Mouse (Mus musculus) myocyte (in vitro differentiated cells): Measurements from ENCODE around the gene Ankib1. TPM values are rescaled to one million over a fixed set of nuclear protein-coding genes. Genes with fewer than 3 reads are reported as not detected.

ENCODE experiments used
- H3K27me3 ChIP-seq: one replicate; pipeline ENCODE4 v1.6.1; 2011; ENCODE audit not compliant: control insufficient read depth, insufficient read depth, insufficient read length
- H3K36me3 ChIP-seq: one replicate; pipeline ENCODE4 v1.6.1; 2011; ENCODE audit not compliant: control insufficient read depth, insufficient read depth
- H3K4me2 ChIP-seq: one replicate; pipeline ENCODE4 v1.6.1; 2011; ENCODE audit warnings: low read depth, control low read depth
- H3K4me3 ChIP-seq: one replicate; pipeline ENCODE4 v1.5.1; 2011; ENCODE audit warnings: mild to moderate bottlenecking, control low read depth, moderate library complexity
- H3K79me2 ChIP-seq: one replicate; pipeline ENCODE4 v1.6.1; 2011; ENCODE audit not compliant: control insufficient read depth, insufficient read depth
- H3ac ChIP-seq: one replicate; pipeline ENCODE4 v1.6.1; 2011; ENCODE audit not compliant: control insufficient read depth, insufficient read length
- CEBPB ChIP-seq: IDR thresholded peaks from 2 replicates; pipeline ENCODE4 v1.6.1; 2011; ENCODE audit warnings: mild to moderate bottlenecking, moderate library complexity; ENCODE audit not compliant: poor library complexity, insufficient read depth, severe bottlenecking
- E2F4 ChIP-seq: IDR thresholded peaks from one replicate; pipeline ENCODE4 v1.6.1; 2011; ENCODE audit warnings: mild to moderate bottlenecking, control low read depth, moderate library complexity; ENCODE audit not compliant: insufficient read depth
- MAX ChIP-seq: IDR thresholded peaks from one replicate; pipeline ENCODE4 v1.6.1; 2011; ENCODE audit warnings: low read depth, mild to moderate bottlenecking, control low read depth
- MYOD1 ChIP-seq, 3 experiments: IDR thresholded peaks; one replicate each; pipeline ENCODE4 v1.6.1; 2011; ENCODE audit warnings: control low read depth in 2 of 3, low read depth in 2 of 3, mild to moderate bottlenecking in 2 of 3, moderate library complexity in 1 of 3; ENCODE audit not compliant: insufficient read length in 2 of 3, control insufficient read depth in 1 of 3
- MYOG ChIP-seq, 3 experiments: IDR thresholded peaks; one replicate each; pipeline ENCODE4 v1.6.1; 2011; ENCODE audit warnings: control low read depth in 2 of 3, low read depth in 2 of 3, mild to moderate bottlenecking in 2 of 3; ENCODE audit not compliant: insufficient read length in 2 of 3, control insufficient read depth in 1 of 3, insufficient read depth in 1 of 3
- POLR2A ChIP-seq: IDR thresholded peaks from one replicate; pipeline ENCODE4 v1.6.1; 2011; ENCODE audit warnings: low read depth, mild to moderate bottlenecking, control low read depth, moderate library complexity; ENCODE audit not compliant: insufficient read length
- POLR2AphosphoS2 ChIP-seq: IDR thresholded peaks from one replicate; pipeline ENCODE4 v1.6.1; 2011; ENCODE audit warnings: low read depth, control low read depth; ENCODE audit not compliant: insufficient read length
- REST ChIP-seq: IDR thresholded peaks from one replicate; pipeline ENCODE4 v1.6.1; 2011; ENCODE audit warnings: mild to moderate bottlenecking, control low read depth, moderate library complexity; ENCODE audit not compliant: insufficient read depth, insufficient read length
- SRF ChIP-seq: IDR thresholded peaks from one replicate; pipeline ENCODE4 v1.6.1; 2011; ENCODE audit warnings: low read depth; ENCODE audit not compliant: control insufficient read depth, insufficient read length
- TCF12 ChIP-seq: IDR thresholded peaks from one replicate; pipeline ENCODE4 v1.6.1; 2011; ENCODE audit warnings: mild to moderate bottlenecking, control low read depth; ENCODE audit not compliant: poor library complexity, insufficient read depth, severe bottlenecking
- TCF3 ChIP-seq: IDR thresholded peaks from one replicate; pipeline ENCODE4 v1.6.1; 2011; ENCODE audit warnings: low read depth, control low read depth; ENCODE audit not compliant: insufficient read length
- USF1 ChIP-seq: IDR thresholded peaks from one replicate; pipeline ENCODE4 v1.6.1; 2011; ENCODE audit warnings: low read depth, mild to moderate bottlenecking, control low read depth, moderate library complexity
- polyA plus RNA-seq: library from polyadenylated mRNA; unstranded; fragments of >200 nt; fragmentation: generic; extraction: Trizol; gene quantifications from one replicate; pipeline ENCODE4 v1.2.1, GENCODE M21; 2012; ENCODE audit warnings: missing spikeins

Gene Ankib1
- 8.5 TPM for polyA plus RNA-seq

DNA sequence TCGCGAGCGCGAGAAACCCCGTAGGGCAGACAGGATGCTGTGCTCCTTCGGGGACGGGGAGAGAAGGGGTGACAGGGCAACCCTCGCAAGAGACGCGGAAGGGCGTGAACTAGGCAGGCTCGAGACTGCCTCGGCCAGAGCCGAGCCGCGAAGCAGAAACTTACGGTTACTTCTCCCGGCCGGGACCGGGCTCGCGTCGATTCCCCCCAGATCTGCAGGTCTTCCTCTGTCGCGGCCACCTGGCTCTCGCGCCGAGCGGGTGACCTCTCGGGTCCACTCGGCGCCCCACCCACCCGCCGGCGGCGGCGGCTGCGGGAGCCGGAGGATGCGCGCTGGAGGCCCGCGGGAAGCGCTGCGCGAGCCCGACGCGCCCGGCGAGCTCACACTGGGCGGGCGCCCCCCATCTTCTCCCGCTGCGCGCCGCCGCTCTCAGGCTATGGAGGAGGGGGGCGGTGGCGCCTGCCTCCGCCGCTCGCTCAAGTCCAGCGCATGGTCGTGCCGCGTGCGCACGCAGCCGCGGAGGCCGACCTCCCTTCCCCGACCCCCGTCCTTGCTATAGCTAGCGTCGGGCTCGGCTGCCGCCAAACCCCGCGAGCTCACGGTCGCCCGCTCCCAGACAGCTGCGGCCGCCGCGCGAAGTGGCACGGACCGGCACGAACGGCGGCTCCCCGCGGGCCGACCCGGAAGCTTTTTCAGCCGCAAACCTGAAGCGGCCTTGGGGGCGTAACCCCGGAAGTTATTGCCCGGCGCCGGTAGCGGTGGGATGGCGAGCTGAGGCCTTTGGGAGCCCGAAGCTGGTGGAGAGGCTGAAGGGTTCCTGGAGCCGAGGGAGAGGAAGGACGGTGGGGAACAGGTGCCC, at the start of gene Ankib1, which contains the start of gene Krit1:
Gene Ankib1 (minus strand): TSS at position 493 of the 859 bp plus-strand sequence.
Gene Krit1 (plus strand): TSS at position 752 of the 859 bp plus-strand sequence.
- Histone ChIP-seq H3K27me3 (no peaks in the 10 kb centered on the region), H3K79me2 (peaks cover 71% of the 10 kb centered on the region), H3K36me3 (no peaks in the 10 kb centered on the region), H3ac (peak within 1 kb of the TSS; percentile 67), H3K4me3 (peak within 1 kb of the TSS; percentile 73), H3K4me2 (peak within 1 kb of the TSS; percentile 82)
- TF ChIP-seq TCF12 (no peak), MYOG (IDR thresholded peaks at IDR 0.05; ENCODE audit: control insufficient read depth in 1 of 3, insufficient read depth in 1 of 3, insufficient read length in 2 of 3, low read depth in 2 of 3) (peak in 1 of 3 experiments; percentile 70), POLR2A (peak; percentile 82), E2F4 (no peak), MYOD1 (IDR thresholded peaks at IDR 0.05; ENCODE audit: control insufficient read depth in 1 of 3, insufficient read length in 2 of 3, low read depth in 2 of 3) (peak in 1 of 3 experiments; percentile 43)

DNA sequence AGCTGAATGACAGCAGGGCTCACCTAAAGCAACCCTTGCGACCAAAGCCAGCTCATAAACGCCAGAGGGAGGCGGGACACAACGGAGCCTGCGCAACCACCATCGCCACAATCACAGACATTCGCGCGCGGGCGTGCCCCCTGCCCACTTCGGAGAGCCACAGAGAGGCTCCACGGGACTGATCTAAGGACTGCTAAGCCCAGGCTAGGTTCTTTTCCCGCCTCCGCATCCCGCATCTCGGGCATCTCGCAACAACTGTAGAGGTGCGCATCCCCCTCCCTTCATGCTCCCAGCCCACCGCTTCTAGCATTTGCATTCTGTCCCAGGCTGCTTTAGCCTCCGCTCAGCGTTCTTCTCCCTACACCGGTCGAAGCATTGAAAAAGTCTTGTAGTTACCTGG, 42.3 kb upstream of the Ankib1 start, which contains the start of gene Lrrd1:
Gene Lrrd1 (plus strand): TSS at position 148 of the 400 bp plus-strand sequence.
- Histone ChIP-seq H3K27me3 (no peaks in the 10 kb centered on the region), H3K36me3 (peaks cover 3% of the 10 kb centered on the region), H3K4me2 (no peak within 1 kb of the TSS), H3K79me2 (no peaks in the 10 kb centered on the region), H3K4me3 (no peak within 1 kb of the TSS), H3ac (no peak within 1 kb of the TSS)
- no peak for TF ChIP-seq REST
- no peak for TF ChIP-seq TCF3
- TF ChIP-seq POLR2AphosphoS2 = no peak
- TF ChIP-seq USF1 = no peak
- no peak for TF ChIP-seq TCF12
- no peak for TF ChIP-seq E2F4
- no peak for TF ChIP-seq MYOG (IDR thresholded peaks at IDR 0.05; ENCODE audit: control insufficient read depth in 1 of 3, insufficient read depth in 1 of 3, insufficient read length in 2 of 3, low read depth in 2 of 3)
- TF ChIP-seq MAX = no peak
- TF ChIP-seq SRF = no peak
- no peak for TF ChIP-seq MYOD1 (IDR thresholded peaks at IDR 0.05; ENCODE audit: control insufficient read depth in 1 of 3, insufficient read length in 2 of 3, low read depth in 2 of 3)
- no peak for TF ChIP-seq CEBPB
- no peak for TF ChIP-seq POLR2A

DNA sequence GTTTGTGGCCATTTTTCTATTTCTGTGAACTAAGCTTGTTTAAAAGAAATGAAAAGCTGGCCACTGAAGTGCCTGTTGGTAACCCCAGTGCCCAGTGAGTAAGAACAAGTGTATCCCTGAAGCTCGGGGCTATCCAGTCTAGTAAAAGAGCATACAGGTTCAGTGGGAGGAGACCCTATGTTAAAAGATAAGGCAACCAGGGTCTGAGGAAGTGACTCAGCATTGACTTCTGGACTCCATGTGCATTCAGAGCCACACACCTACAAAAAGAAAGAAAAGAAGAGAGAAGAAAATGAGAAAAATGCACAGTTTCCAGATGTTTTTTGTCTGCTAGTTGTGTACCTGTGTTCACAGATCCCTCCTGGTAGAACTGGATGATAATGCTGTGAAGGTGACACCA, 31.4 kb upstream of the Ankib1 start:
- Histone ChIP-seq H3K36me3 (peaks cover 42% of the 10 kb centered on the region), H3K4me2 (no peak overlapping the region), H3ac (no peak overlapping the region), H3K27me3 (no peaks in the 10 kb centered on the region), H3K79me2 (no peaks in the 10 kb centered on the region), H3K4me3 (no peak overlapping the region)
- TF ChIP-seq CEBPB = no peak
- TF ChIP-seq USF1 = no peak
- no peak for TF ChIP-seq POLR2AphosphoS2
- TF ChIP-seq SRF = no peak
- TF ChIP-seq POLR2A = no peak
- TF ChIP-seq E2F4 = no peak
- no peak for TF ChIP-seq MYOD1 (IDR thresholded peaks at IDR 0.05; ENCODE audit: control insufficient read depth in 1 of 3, insufficient read length in 2 of 3, low read depth in 2 of 3)
- TF ChIP-seq REST = no peak
- TF ChIP-seq MAX = no peak
- no peak for TF ChIP-seq TCF12
- no peak for TF ChIP-seq MYOG (IDR thresholded peaks at IDR 0.05; ENCODE audit: control insufficient read depth in 1 of 3, insufficient read depth in 1 of 3, insufficient read length in 2 of 3, low read depth in 2 of 3)
- no peak for TF ChIP-seq TCF3

DNA sequence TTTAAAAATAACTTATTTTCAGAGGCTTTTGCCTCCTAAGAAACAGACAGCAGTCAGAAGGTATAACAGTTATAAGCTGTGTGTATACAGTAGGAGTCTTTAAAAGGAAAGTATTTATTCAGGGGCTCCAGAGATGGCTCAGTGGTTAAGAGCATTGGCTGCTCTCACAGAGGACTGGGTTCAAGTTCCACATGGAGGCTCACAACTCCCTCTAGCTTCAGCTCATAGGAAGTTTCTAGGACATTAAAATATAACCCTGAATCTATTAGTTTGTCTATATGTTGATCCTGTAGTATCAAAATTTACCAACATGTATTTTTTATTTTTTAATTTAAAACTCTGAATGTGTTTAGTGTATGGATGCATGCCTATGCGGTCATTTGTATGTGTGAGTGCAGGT, 5.7 kb upstream of the Ankib1 start:
- H3K79me2 ChIP-seq = peaks cover 35% of the 10 kb centered on the region
- no peak overlapping the region for H3K4me3 ChIP-seq
- no peak overlapping the region for H3ac ChIP-seq
- H3K27me3 ChIP-seq = no peaks in the 10 kb centered on the region
- no peak for TF ChIP-seq POLR2A
- TF ChIP-seq MYOD1 (IDR thresholded peaks at IDR 0.05; ENCODE audit: control insufficient read depth in 1 of 3, insufficient read length in 2 of 3, low read depth in 2 of 3) = no peak
- TF ChIP-seq CEBPB = no peak
- no peak overlapping the region for H3K4me2 ChIP-seq
- peaks cover 42% of the 10 kb centered on the region for H3K36me3 ChIP-seq
